Mouse (Mus musculus): ENCODE measurements around the gene Zfp653.
"Not testable (repeated sequence)": the region's sequence is repeated elsewhere in the genome, so short reads cannot be mapped to it uniquely, and the experiment has no call there.

The Zfp653 gene

DNA sequence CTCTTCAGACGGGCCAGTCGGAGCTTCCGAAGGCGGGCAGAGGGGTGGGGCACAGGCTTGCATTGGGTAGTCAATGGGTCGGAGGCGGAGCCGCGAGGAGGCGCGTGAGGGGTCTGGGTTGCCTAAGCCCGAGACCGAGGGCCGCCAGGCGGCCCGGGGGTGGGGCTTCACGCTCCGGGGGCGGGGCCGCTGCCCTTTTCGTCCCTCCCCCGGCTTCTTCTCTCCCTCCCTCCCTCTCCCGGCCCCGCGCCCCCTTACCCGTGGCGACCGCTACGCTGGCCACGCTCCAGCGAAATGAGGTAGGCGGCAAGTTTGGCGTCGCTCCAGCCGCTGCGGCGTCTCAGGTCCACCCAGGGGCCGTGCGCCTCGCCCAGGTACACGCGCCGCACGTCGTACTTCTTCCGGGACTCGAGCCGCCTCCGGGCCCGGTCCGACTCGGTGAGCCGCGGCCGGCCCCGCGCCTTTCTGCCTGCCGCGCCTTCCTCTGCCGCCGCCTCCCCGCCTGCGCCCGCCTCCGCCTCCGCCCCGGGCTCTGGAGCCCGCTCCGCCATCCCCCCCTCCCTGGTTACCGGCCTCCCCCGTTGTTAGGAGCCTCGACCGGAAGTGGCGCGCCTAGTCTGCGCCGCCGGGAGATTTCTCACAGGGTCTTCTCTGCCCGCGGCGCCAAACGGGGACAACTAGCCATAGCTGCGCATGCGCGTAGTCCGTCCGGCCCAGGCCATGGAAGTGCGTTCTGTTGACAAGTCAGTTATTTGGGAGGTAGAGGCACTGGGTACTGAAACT is at the start of gene Zfp653, which contains the start of gene Gm49318:
Gene Zfp653, minus strand, starts transcription at position 586 of the 783 bp plus-strand sequence.
Gene Gm49318, minus strand, starts transcription at position 469 of the 783 bp plus-strand sequence.
- DNase-seq (ENCODE audit: low spot score in 2 of 2): peak; percentile 96 to 97

GRCm38 (mm10) chr9:22119543-22119942 is 48.4 kb upstream of the Zfp653 start:
- DNase-seq (ENCODE audit: low spot score in 2 of 2): no peak

DNA sequence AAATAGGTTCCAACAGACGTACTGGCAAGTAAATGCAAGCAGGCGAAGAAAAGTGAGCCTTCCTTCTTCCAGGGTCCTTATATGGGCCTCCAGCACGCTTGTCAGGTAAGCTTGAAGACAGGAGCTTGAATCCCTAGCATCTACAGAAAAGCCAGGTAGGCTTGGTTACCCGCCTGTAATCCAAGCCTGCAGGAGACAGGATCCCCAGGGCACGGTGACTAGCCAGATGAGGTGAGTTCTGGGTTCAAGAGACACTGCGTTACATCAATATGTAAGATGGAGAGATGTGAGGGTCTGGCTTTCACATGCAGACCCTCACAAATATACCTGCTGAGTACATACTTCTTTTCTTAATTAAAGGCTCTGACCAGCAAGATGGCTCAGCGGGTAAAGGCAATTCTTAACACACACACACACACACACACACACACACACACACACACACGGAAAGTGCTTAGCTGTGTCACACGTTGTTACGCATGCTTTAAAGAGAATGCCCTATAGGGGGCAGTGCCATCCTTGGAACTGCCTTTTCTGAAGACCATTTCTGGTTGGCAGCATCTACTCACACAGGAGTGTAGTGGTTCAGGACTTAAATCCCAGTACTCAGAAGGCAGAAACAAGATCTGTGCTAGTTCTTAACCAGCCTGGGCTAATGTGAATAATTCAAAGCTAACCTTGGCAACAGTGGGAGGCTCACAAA is 46.7 kb upstream of the Zfp653 start:
- DNase-seq (ENCODE audit: low spot score in 2 of 2): no peak

GRCm38 (mm10) chr9:22116740-22117426 is 45.7 kb upstream of the Zfp653 start, which contains the start of gene Elof1:
Gene Elof1, minus strand, starts transcription at chr9:22117172.
- peak; percentile 94 to 96 for DNase-seq (ENCODE audit: low spot score in 2 of 2)

- no peak for DNase-seq (ENCODE audit: low spot score in 2 of 2)
These were observed 44.9 kb upstream of the Zfp653 start for GRCm38 (mm10) chr9:22116086-22116485.

DNA sequence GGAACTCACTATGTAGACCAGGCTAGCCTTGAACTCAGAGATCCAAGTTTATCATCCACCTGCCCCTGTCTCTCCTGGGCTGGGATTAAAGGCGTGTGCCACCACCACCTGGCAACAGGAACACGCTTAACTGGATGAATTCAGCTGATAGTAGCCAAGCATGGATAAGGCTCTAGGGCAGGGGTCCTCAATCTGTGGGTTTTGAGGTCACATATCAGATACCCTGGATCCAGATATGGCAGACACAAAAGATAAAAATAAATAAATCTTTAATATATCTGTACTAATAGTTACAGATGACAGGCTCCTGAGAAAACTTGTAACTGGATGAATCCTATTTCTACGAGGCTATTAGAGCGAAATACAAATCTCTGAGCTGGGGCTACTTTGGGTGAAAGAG is 44.5 kb upstream of the Zfp653 start:
- DNase-seq (ENCODE audit: low spot score in 2 of 2): no peak

DNA sequence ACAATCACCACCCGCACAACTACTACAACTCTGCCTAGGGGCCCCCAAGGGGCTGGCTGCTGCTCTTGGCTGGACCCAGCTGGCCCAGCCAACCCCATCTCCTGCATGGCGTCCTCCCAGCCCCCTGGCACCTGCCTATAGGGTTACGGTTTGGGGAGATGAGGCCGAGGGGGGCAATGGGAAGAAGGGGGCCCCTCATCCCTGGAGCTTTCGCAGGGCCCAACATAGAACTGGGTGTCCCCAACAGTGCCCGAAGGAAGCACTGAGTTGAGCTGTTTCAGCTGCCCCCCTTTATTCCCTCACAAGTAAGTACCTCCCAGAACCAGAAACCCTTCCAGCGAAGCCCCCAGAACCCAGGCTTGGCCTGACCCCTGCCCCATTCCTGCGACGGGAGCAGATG is 37.0 kb upstream of the Zfp653 start:
- DNase-seq (ENCODE audit: low spot score in 2 of 2): no peak

GRCm38 (mm10) chr9:22099922-22100321 is 28.7 kb upstream of the Zfp653 start:
- no peak for DNase-seq (ENCODE audit: low spot score in 2 of 2)

- no peak for DNase-seq (ENCODE audit: low spot score in 2 of 2)
These were observed 28.0 kb upstream of the Zfp653 start, which contains the start of gene Cnn1 for GRCm38 (mm10) chr9:22098993-22099696. Gene Cnn1, plus strand, starts transcription at chr9:22099216.

DNA sequence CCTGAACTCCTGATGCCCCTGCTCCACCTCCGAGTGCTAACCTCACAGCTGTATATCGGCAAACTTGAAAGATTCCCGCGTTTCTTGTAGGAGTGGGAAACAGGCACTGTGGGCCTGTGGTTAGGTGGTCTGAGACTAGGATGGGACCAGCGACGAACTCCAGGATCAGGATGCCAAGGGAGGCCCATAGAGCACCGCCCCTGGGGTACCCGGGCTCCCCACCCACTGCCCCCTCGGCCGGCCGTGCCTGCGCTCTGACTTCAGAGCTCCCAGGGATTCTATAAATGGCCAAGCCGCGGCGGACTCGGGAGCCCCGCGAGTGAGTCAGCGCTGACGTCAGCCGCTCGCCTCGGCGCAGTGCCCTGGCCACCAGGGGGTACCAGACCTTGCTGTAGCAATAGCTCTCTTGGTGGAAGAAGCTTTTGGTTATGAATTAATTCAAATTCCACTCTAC is 24.7 kb upstream of the Zfp653 start:
- peak; percentile 69 to 84 for DNase-seq (ENCODE audit: low spot score in 2 of 2)

DNA sequence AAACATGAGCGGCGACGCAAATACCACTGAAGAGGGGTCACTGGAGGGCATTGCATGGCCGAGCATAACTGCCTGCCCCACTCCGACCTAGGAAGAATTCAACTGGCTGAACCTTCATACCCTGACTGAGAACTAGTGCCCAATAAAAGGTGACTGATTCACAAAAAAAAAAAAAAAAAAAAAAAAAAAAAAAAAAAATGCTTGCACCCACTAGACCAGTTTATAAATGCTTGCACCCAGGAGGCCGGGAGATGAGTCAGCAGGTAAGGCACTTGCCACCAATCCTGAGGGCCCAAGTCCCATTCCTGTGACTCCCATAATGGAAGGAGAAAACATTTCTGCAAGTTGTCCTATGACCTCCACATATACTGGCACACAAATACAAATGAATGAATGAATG is 21.6 kb upstream of the Zfp653 start:
- no peak for DNase-seq (ENCODE audit: low spot score in 2 of 2)

DNA sequence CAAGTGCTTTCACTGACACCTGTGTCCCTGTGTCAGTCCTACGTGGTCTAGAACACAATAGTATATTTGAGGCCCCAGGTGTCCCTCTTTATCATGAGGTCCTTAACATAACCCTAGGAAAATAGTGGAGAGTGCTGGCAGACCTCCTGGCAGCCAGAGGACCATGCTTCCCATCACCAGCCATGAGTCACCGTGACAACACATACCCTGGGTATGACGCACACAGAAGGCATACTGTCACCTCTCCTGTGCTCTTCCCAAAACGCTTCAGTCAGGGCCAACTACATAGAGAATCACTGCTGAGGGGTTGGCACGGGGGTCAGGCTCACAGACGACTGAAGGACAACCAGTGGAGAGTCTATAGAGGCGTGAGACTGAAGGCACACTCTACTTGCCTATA is 18.8 kb upstream of the Zfp653 start:
- no peak for DNase-seq (ENCODE audit: low spot score in 2 of 2)

DNA sequence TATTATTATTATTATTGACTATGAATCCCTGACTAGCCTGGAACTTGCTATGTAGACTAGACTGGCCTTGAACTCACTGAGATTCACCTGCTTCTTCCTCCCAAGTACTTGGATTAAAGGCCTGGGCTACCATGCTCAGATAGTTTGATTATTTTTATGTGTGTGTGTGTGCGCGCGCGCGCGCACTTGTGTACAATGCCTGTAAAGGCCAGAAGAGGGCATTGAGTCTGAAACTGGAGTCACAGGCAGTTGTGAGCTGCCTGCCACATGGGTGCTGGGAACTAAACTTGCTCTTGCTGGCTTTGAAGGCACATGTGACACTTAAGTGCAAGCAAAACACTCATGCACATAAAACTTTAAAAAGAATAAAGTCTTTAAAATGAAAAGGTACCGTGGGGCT is 18.1 kb upstream of the Zfp653 start:
- DNase-seq (ENCODE audit: low spot score in 2 of 2): no peak

DNA sequence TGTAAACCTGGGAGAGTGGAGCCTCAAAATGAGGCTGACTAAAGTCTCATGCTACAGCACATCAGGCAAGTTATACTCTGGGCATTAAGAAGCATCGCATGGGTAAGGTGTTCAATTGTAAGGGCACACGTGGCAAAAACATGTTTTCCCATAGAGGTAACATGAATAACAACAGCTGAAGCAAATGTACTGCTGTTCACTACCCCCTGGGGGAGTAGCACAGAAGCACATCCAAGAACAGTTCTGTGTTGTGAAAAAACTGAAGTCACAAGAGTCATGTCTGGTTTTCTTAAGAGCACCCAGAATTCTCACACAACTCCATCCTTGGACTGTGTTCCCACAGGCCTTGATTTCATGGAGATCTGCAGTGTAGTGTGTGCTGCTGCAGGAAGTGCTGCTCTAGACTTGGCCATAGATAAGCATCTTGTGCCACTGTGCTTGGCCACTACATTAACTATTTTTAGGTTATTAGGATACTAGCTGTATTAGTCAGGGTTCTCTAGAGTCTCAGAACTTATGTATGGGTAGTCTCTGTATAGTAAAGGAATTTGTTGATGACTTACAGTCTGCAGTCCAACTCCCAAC is 15.9 kb upstream of the Zfp653 start:
- no peak for DNase-seq (ENCODE audit: low spot score in 2 of 2)

GRCm38 (mm10) chr9:22086012-22086411 is 14.8 kb upstream of the Zfp653 start:
- no peak for DNase-seq (ENCODE audit: low spot score in 2 of 2)

DNA sequence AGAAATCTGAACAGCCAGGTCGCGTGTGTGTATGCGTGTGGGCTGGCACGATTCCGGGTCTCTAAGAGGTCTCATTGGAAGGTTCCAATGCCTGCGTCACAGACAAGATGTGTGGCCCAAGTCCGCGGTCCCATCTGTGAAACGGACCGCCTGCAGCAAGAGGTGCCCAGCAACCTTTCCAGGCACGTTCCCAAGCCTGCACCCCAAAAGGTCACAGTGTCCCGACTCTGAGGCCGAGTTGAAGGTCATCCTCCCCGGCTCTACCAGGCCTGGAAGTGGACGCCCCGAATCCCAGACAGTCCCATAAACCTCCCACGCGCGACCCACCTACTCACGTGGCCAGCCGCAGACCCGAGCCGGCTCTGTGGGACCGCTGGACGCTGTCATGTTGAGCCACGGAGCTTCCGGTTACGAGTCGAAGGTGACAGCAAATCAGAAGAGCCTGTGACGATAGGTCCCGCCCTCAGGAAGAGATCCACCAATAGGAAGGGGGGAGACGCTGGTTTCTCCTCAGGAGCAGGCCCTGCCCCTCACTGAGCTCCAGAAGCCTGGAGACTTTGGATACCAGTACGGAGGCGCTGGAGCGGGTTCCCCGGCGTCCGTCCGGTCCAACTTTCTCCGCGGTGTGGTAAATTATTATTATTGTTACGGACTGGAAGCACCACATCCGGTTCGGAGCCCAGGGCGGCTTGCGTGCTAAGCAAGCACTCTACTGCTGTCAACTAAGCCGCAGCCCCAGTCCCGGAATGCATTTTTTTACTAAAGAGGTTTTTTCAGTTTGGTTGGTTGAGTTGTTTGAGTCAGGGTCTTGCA is 14.1 kb upstream of the Zfp653 start, which contains the start of gene Ecsit:
Gene Ecsit, minus strand, starts transcription at position 417 of the 813 bp plus-strand sequence.
- peak; percentile 96 to 97 for DNase-seq (ENCODE audit: low spot score in 2 of 2)

- DNase-seq (ENCODE audit: low spot score in 2 of 2): no peak
These were observed 13.5 kb upstream of the Zfp653 start for GRCm38 (mm10) chr9:22084667-22085021.

DNA sequence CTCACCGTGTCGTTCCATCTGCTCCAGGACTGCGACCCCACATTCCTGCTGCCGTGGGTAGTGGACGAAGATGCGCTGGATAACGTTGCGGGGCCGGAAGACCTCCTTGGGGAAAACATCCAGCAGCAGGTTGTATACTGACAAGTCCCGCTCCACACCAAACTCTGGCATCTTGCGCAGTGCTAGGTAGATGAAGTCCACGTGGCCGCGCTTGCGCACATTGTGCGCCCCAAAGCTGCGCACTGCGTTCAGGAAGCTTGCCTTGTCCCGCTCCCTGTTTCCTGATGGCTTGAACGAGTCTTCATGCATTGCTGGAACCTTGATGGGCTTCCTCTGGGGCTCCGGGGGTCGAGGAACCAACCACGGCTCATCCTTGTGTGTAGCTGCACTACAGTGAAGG is 5.0 kb upstream of the Zfp653 start:
- DNase-seq (ENCODE audit: low spot score in 2 of 2): no peak

DNA sequence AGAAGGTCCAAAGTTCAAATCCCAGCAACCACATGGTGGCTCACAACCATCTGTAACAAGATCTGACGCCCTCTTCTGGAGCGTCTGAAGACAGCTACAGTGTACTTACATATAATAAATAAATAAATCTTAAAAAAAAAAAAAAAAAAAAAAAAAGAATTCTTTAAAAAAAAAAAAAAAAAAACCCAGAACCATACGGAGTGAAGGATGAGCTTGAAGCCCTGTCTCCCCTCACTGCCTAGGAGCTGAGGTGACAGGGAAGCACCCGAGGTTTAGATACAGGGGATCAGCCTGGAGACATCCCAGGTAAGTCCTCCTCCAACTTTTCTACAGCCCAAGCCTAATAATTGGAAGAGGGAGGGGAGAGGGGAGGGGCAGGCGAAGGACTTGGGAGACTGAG is 4.6 kb upstream of the Zfp653 start:
- not testable (repeated sequence) for DNase-seq (ENCODE audit: low spot score in 2 of 2)

- no peak for DNase-seq (ENCODE audit: low spot score in 2 of 2)
These were observed 1.1 kb upstream of the Zfp653 start for GRCm38 (mm10) chr9:22072276-22072675.

Measured in heart, adult 9 months (tissue).